Mouse (Mus musculus): ENCODE measurements at regions not wholly inside any gene's neighbourhood (a gene's known extent, or its start where the extent isn't known, plus 50 kb on each side); places are given as distances from the start of the nearest gene placed in this dataset.

DNA sequence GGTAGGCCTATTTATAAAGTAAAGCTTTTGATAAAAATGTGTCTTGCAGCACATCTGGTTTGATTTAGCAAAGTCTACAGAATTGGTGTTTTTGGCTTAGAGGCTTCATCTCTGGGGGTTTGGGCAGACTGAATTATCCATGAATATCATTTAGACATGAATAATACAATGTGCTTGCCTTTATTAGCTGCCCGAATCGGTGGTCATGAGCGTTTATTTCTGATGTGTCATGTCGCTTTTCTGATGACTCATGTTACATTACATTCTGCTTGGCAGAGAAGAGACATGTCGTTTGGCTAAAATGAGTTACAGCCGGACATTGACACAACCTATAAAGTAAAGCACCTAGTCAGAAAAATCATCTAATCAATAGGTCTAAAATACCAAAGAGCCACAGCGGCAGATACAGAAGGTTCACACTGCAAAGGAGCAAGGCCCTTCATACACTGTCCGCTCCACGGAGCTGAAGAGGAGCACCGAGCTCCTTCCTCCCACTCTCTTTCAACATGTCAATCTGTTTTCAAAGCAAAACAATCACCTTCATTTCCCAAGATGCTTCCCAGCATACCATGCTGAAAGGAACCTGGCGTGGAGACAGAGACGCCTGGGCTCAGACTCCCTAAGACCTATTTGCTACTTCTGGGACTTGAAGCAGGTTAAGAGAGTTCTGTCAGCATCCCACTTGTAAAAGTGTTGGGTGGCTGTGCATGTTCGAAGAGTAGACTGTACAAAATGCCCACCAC is 120.5 kb upstream of the Esrrg start:
- H3K4me3 ChIP-seq (ENCODE audit: low read length): no peak overlapping the region
- no peaks in the 10 kb centered on the region for H3K27me3 ChIP-seq (ENCODE audit: insufficient read depth, low read length)
- ATAC-seq (no peak), DNase-seq (ENCODE audit: low spot score) (no peak)
- TF ChIP-seq CTCF (IDR thresholded peaks at IDR 0.05; ENCODE audit: low read depth): no peak
- H3K4me2 ChIP-seq (ENCODE audit: low read depth, low read length): no peak overlapping the region
- H3K27ac ChIP-seq: no peak overlapping the region
- H3K36me3 ChIP-seq (ENCODE audit: insufficient read depth, low read length): no peaks in the 10 kb centered on the region
- H3K9ac ChIP-seq (replicated peaks; ENCODE audit: low read length): no peak overlapping the region
- no peaks in the 10 kb centered on the region for H3K4me1 ChIP-seq (ENCODE audit: insufficient read depth, low read length)
- H3K9me3 ChIP-seq (ENCODE audit: low read length): no peaks in the 10 kb centered on the region
- WGBS: 85% methylated on average over 13 of the region's 13 CpGs

DNA sequence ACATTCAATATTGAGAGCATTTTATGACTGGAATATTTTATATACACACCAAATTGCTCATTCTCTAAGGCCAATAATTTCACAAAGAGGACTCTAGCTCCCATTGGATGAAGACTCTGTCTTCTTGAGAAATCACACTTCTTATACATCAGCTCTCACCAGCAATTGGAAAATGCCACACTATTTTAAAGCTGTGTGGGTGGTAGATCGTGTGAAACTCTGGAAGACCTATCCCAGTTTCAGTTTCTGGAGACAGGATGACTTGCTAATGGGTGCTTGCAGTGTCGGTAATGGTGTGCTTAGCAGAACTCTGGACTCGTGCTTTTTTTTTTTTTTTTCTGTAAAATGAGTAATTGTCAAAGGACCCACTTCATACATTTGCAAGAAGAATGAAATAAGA is 119.1 kb upstream of the Esrrg start:
- Histone ChIP-seq H3K4me2 (ENCODE audit: low read depth, low read length) (no peak overlapping the region), H3K27ac (no peak overlapping the region), H3K36me3 (ENCODE audit: insufficient read depth, low read length) (no peaks in the 10 kb centered on the region), H3K9me3 (ENCODE audit: low read length) (no peaks in the 10 kb centered on the region), H3K4me1 (ENCODE audit: insufficient read depth, low read length) (no peaks in the 10 kb centered on the region), H3K27me3 (ENCODE audit: insufficient read depth, low read length) (no peaks in the 10 kb centered on the region), H3K4me3 (ENCODE audit: low read length) (no peak overlapping the region), H3K9ac (replicated peaks; ENCODE audit: low read length) (no peak overlapping the region)
- TF ChIP-seq CTCF (IDR thresholded peaks at IDR 0.05; ENCODE audit: low read depth): no peak
- 82% methylated on average over 3 of the region's 3 CpGs for WGBS
- no peak for DNase-seq (ENCODE audit: low spot score)
- no peak for ATAC-seq

DNA sequence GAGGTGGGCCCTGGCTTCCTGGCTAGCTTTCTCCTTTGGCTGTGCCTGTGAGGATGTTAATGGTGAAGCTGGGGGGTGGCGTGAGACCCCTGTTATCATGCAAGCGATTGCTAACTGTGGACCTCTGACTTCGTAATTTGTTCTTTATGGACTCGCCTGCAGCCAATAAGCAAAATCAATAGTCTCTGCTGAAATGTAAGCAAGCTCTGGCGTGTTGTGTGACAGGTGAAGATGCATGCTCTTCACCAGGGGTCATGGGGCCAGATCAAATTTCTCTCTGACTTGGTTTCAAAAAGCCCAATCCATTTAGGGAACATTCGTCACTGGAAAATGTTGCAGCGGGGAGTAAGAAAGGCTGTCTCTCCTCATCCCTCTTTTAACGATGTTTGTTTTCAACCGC is 103.2 kb upstream of the Esrrg start:
- H3K27me3 ChIP-seq (ENCODE audit: insufficient read depth, low read length): no peaks in the 10 kb centered on the region
- H3K36me3 ChIP-seq (ENCODE audit: insufficient read depth, low read length): no peaks in the 10 kb centered on the region
- H3K4me1 ChIP-seq (ENCODE audit: insufficient read depth, low read length): no peaks in the 10 kb centered on the region
- no peak overlapping the region for H3K4me3 ChIP-seq (ENCODE audit: low read length)
- H3K9me3 ChIP-seq (ENCODE audit: low read length): no peaks in the 10 kb centered on the region
- H3K27ac ChIP-seq: no peak overlapping the region
- WGBS: 63% methylated on average over 9 of the region's 9 CpGs
- DNase-seq (ENCODE audit: low spot score) (no peak), ATAC-seq (no peak)
- no peak for TF ChIP-seq CTCF (IDR thresholded peaks at IDR 0.05; ENCODE audit: low read depth)
- H3K9ac ChIP-seq (replicated peaks; ENCODE audit: low read length): no peak overlapping the region
- H3K4me2 ChIP-seq (ENCODE audit: low read depth, low read length): no peak overlapping the region

DNA sequence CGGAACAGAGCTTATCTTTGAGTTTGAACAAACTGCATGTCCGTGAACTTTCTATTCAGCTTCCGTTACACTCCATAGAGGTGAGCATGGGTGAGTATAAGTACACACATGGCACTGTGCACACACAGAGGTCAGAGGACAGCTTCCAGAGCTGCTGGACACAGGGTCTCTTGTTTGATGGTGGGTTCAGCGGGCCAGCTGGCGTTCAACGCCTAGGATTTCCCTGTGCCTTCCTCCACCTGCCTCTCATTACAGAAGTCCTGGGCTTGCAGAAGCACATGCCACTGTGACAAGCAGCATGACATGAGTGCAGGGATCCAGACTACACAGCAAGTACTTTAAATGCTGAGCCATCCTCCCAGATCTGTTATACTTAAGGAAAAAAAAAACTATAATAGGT is 101.4 kb upstream of the Esrrg start:
- ATAC-seq: no peak
- Histone ChIP-seq H3K9ac (replicated peaks; ENCODE audit: low read length) (no peak overlapping the region), H3K9me3 (ENCODE audit: low read length) (no peaks in the 10 kb centered on the region), H3K4me3 (ENCODE audit: low read length) (no peak overlapping the region), H3K27ac (no peak overlapping the region), H3K27me3 (ENCODE audit: insufficient read depth, low read length) (no peaks in the 10 kb centered on the region), H3K4me2 (ENCODE audit: low read depth, low read length) (no peak overlapping the region), H3K36me3 (ENCODE audit: insufficient read depth, low read length) (no peaks in the 10 kb centered on the region), H3K4me1 (ENCODE audit: insufficient read depth, low read length) (no peaks in the 10 kb centered on the region)
- DNase-seq (ENCODE audit: low spot score): no peak
- WGBS: 85% methylated on average over 6 of the region's 6 CpGs
- no peak for TF ChIP-seq CTCF (IDR thresholded peaks at IDR 0.05; ENCODE audit: low read depth)

DNA sequence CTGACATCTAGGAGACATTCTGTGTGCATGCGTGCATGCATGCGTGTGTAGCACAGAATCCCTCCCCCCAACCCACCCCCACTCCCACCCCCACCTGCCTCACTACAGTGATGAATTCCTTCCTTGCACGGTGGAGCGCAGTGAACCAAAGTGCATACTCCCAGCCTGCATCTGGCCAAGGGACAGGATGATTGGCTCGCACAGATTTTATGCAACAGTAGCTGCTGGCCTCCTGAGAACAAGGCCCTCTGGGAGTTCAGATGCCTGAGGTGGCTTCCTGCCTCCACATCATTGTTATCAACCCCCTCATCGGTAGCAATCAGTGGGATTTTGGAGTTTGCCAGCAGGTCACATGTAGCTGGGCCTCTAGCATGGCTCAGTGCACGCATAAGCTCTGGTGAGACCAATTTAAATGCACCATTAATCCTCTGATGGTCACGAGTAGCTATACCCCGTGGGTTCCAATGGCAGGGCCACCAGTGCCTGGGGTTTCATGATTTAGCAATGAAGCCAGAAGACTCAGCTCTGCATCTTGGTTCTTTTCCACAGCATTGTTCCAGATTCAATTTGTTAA is 77.2 kb upstream of the Esrrg start:
- no peaks in the 10 kb centered on the region for H3K27me3 ChIP-seq (ENCODE audit: insufficient read depth, low read length)
- H3K4me2 ChIP-seq (ENCODE audit: low read depth, low read length): no peak overlapping the region
- H3K27ac ChIP-seq: no peak overlapping the region
- ATAC-seq (no peak), DNase-seq (ENCODE audit: low spot score) (no peak)
- H3K9ac ChIP-seq (replicated peaks; ENCODE audit: low read length): no peak overlapping the region
- H3K4me3 ChIP-seq (ENCODE audit: low read length): no peak overlapping the region
- H3K9me3 ChIP-seq (ENCODE audit: low read length): no peaks in the 10 kb centered on the region
- TF ChIP-seq CTCF (IDR thresholded peaks at IDR 0.05; ENCODE audit: low read depth): no peak
- H3K36me3 ChIP-seq (ENCODE audit: insufficient read depth, low read length): no peaks in the 10 kb centered on the region
- no peaks in the 10 kb centered on the region for H3K4me1 ChIP-seq (ENCODE audit: insufficient read depth, low read length)
- WGBS: 71% methylated on average over 9 of the region's 9 CpGs

DNA sequence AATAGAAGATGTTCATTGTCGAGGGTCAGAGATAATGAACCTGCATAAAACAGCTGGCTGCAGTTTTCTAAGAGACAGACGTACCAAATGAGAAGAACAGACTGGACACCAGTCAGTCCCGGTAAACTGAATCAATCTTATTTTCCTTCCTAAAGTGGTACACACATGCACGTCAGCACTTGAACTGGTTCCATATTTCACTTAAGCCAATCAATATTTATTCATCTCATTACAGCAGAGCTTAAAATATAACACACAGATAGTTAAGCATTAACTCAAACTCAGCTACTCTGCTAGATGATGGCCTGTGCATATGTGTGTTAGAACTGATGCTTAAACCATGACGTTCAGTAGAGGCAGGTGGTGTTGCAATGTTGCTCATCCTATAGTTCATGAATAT is 72.3 kb upstream of the Esrrg start:
- Histone ChIP-seq H3K9me3 (ENCODE audit: low read length) (no peaks in the 10 kb centered on the region), H3K9ac (replicated peaks; ENCODE audit: low read length) (no peak overlapping the region), H3K36me3 (ENCODE audit: insufficient read depth, low read length) (no peaks in the 10 kb centered on the region), H3K4me3 (ENCODE audit: low read length) (no peak overlapping the region), H3K27ac (no peak overlapping the region), H3K4me1 (ENCODE audit: insufficient read depth, low read length) (no peaks in the 10 kb centered on the region), H3K27me3 (ENCODE audit: insufficient read depth, low read length) (no peaks in the 10 kb centered on the region), H3K4me2 (ENCODE audit: low read depth, low read length) (no peak overlapping the region)
- TF ChIP-seq CTCF (IDR thresholded peaks at IDR 0.05; ENCODE audit: low read depth): no peak
- no peak for DNase-seq (ENCODE audit: low spot score)
- 86% methylated on average over 5 of the region's 5 CpGs for WGBS
- no peak for ATAC-seq

DNA sequence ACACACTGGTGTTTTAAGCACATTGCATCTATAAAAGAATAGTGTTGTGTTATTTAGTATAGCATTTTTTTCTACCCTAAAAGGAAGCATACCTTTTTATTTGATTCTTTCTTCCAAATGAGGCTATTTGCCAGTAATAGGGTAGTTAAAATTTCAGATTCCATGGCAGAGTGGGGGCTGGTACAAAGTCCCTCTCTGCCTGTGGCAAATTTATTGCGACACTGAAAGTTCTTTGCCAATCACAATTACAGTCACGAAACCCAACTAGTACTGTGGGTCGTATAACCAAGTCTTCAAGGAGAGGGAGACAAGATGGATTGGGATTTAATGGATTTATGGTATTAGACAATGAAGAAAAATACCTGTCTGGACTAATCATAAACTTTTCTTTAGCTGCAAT is 51.9 kb upstream of the Esrrg start:
- Histone ChIP-seq H3K4me1 (ENCODE audit: insufficient read depth, low read length) (no peaks in the 10 kb centered on the region), H3K9me3 (ENCODE audit: low read length) (no peaks in the 10 kb centered on the region), H3K4me2 (ENCODE audit: low read depth, low read length) (no peak overlapping the region), H3K27ac (no peak overlapping the region), H3K9ac (replicated peaks; ENCODE audit: low read length) (no peak overlapping the region), H3K27me3 (ENCODE audit: insufficient read depth, low read length) (no peaks in the 10 kb centered on the region), H3K4me3 (ENCODE audit: low read length) (no peak overlapping the region), H3K36me3 (ENCODE audit: insufficient read depth, low read length) (no peaks in the 10 kb centered on the region)
- no peak for TF ChIP-seq CTCF (IDR thresholded peaks at IDR 0.05; ENCODE audit: low read depth)
- ATAC-seq: no peak
- DNase-seq (ENCODE audit: low spot score): no peak
- WGBS: 94% methylated on average over 3 of the region's 3 CpGs

Measured in hindbrain, postnatal 0 days (tissue).